Mouse (Mus musculus) induced T-regulatory cell, adult 2 months (primary cell): ENCODE data around the gene Carf.

Source experiments
- DNase-seq: peaks from one replicate; pipeline ENCODE4 v3.0.0-alpha.2; 2012; ENCODE audit warnings: low read depth

Carf gene

GRCm38 (mm10) chr1:60179932-60180783, 82.1 kb downstream of the Carf start, which contains the start of gene Nbeal1:
Gene Nbeal1 (plus strand): TSS chr1:60180599.
- DNase-seq: peak; percentile 96

- no peak for DNase-seq
These were observed 82.8 kb downstream of the Carf start for GRCm38 (mm10) chr1:60180784-60181221.

GRCm38 (mm10) chr1:60188454-60188853, 90.4 kb downstream of the Carf start:
- DNase-seq: no peak

- DNase-seq: peak; percentile 27
These were observed 98.8 kb downstream of the Carf start for GRCm38 (mm10) chr1:60196813-60197212.

- no peak for DNase-seq
These were observed 101.0 kb downstream of the Carf start for GRCm38 (mm10) chr1:60199006-60199405.
